20 mouse cellular contexts compared by ENCODE assay signal in the genomic region with DNA sequence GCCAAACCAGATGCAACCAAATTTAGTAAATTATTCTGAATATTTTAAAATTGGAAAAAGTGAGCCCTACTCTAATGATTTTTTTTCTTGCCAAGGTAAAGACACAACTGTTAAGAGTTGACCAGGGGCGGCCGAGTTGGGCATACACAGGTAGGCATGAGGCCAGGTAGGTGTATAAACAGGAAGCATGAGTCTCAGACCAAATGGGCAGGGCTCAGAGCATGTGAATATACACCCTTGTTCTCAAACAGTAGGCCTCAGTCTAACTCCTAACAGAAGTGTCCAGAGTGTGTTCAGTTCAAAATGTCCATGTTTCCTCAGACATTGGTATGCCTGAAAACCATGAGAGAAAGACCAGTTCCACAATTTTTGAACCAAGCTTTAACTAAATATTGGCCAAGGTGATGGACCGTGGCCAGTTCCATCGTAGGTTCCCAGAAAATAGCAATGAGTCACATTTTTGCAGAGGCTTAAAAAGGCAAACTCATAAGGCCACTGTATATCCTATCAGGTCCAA.
"Had no signal": no experiment of that assay in that cellular context is flagged by ENCODE, and none has a peak within 500 bp of the region (broad histone marks: within the 10 kb centered on the region; RNA-seq: fewer than 3 reads in every experiment).

No protein-coding gene starts in this region.

- H3K27me3 ChIP-seq: intestine, embryonic 15.5 days; limb, embryonic 13.5 days; lung, embryonic 15.5 days; megakaryocyte, embryonic 14.5 days; midbrain, embryonic 13.5 days; neural tube, embryonic 13.5 days had no signal

- H3K9ac ChIP-seq: intestine, embryonic 15.5 days; limb, embryonic 13.5 days; liver, embryonic 14.5 days; lung, embryonic 15.5 days; midbrain, embryonic 13.5 days; neural tube, embryonic 13.5 days had no signal

- H3K4me2 ChIP-seq: intestine, embryonic 15.5 days; limb, embryonic 13.5 days; lung, embryonic 15.5 days; midbrain, embryonic 13.5 days; neural tube, embryonic 13.5 days had no signal

- H3K9me3 ChIP-seq: intestine, embryonic 15.5 days; limb, embryonic 13.5 days; lung, embryonic 15.5 days; midbrain, embryonic 10.5 days; midbrain, embryonic 13.5 days; neural tube, embryonic 13.5 days had no signal

- H3K4me3 ChIP-seq: intestine, embryonic 15.5 days; limb, embryonic 13.5 days; lung, embryonic 15.5 days; megakaryocyte, embryonic 14.5 days; midbrain, embryonic 10.5 days; midbrain, embryonic 13.5 days; myocyte; neural tube, embryonic 13.5 days had no signal

- H3K36me3 ChIP-seq: intestine, embryonic 15.5 days; limb, embryonic 13.5 days; lung, embryonic 15.5 days; midbrain, embryonic 10.5 days; midbrain, embryonic 13.5 days; neural tube, embryonic 13.5 days had no signal

- H3K4me1 ChIP-seq: intestine, embryonic 15.5 days; limb, embryonic 13.5 days; lung, embryonic 15.5 days; megakaryocyte, embryonic 14.5 days; midbrain, embryonic 13.5 days; neural tube, embryonic 13.5 days had no signal

- DNase-seq: kidney, adult 18-20 months; kidney, adult 9 months; kidney, postnatal 14 days; kidney, postnatal 4 days; left cerebral cortex, postnatal 4 days; lung, adult 18-20 months; lung, postnatal 10 days; lung, postnatal 36 days; thymus, adult 18-20 months; thymus, postnatal 4 days had no signal

- ATAC-seq: intestine, embryonic 15.5 days; midbrain, embryonic 13.5 days; midbrain, embryonic 16.5 days had no signal

- H3K27ac ChIP-seq: intestine, embryonic 15.5 days; limb, embryonic 13.5 days; liver, embryonic 14.5 days; lung, embryonic 15.5 days; midbrain, embryonic 10.5 days; midbrain, embryonic 13.5 days; neural tube, embryonic 13.5 days had no signal
